Mouse (Mus musculus): ENCODE measurements at regions not wholly inside any gene's neighbourhood (a gene's known extent, or its start where the extent isn't known, plus 50 kb on each side); places are given as distances from the start of the nearest gene placed in this dataset.

- no peak for DNase-seq (ENCODE audit: low spot score)
Measured at GRCm38 (mm10) chr9:61707875-61708274, 206.5 kb downstream of the Rplp1 start.

GRCm38 (mm10) chr9:61707296-61707695, 207.0 kb downstream of the Rplp1 start:
- DNase-seq (ENCODE audit: low spot score), result no peak

GRCm38 (mm10) chr9:61706263-61706755, 208.0 kb downstream of the Rplp1 start:
- no peak for DNase-seq (ENCODE audit: low spot score)

- DNase-seq (ENCODE audit: low spot score), result no peak
Measured at GRCm38 (mm10) chr9:61705586-61706233, 208.6 kb downstream of the Rplp1 start.

GRCm38 (mm10) chr9:61703301-61703700, 211.0 kb downstream of the Rplp1 start:
- DNase-seq (ENCODE audit: low spot score), result no peak

- DNase-seq (ENCODE audit: low spot score), result peak; percentile 8
Measured at GRCm38 (mm10) chr9:61702280-61702966, 211.9 kb downstream of the Rplp1 start.

- DNase-seq (ENCODE audit: low spot score), result no peak
Measured at GRCm38 (mm10) chr9:61700576-61700975, 213.8 kb downstream of the Rplp1 start.

- no peak for DNase-seq (ENCODE audit: low spot score)
Measured at GRCm38 (mm10) chr9:61699618-61700017, 214.7 kb downstream of the Rplp1 start.

GRCm38 (mm10) chr9:61697959-61698358, 216.4 kb downstream of the Rplp1 start:
- DNase-seq (ENCODE audit: low spot score), result peak; percentile 67

GRCm38 (mm10) chr9:61696831-61697230, 217.5 kb downstream of the Rplp1 start:
- no peak for DNase-seq (ENCODE audit: low spot score)

GRCm38 (mm10) chr9:61695821-61696220, 218.5 kb downstream of the Rplp1 start:
- peak; percentile 30 for DNase-seq (ENCODE audit: low spot score)

GRCm38 (mm10) chr9:61695381-61695791, 219.0 kb downstream of the Rplp1 start:
- peak; percentile 6 for DNase-seq (ENCODE audit: low spot score)

GRCm38 (mm10) chr9:61694206-61694605, 220.1 kb downstream of the Rplp1 start:
- DNase-seq (ENCODE audit: low spot score), result no peak

- no peak for DNase-seq (ENCODE audit: low spot score)
Measured at GRCm38 (mm10) chr9:61690786-61691185, 223.6 kb downstream of the Rplp1 start.

- peak; percentile 22 for DNase-seq (ENCODE audit: low spot score)
Measured at GRCm38 (mm10) chr9:61689939-61690338, 224.4 kb downstream of the Rplp1 start.

- no peak for DNase-seq (ENCODE audit: low spot score)
Measured at GRCm38 (mm10) chr9:61689516-61689915, 224.8 kb downstream of the Rplp1 start.

GRCm38 (mm10) chr9:61683557-61683956, 230.8 kb downstream of the Rplp1 start:
- DNase-seq (ENCODE audit: low spot score), result no peak

- DNase-seq (ENCODE audit: low spot score), result no peak
Measured at GRCm38 (mm10) chr9:61682744-61683259, 231.5 kb downstream of the Rplp1 start.

- no peak for DNase-seq (ENCODE audit: low spot score)
Measured at GRCm38 (mm10) chr9:61682316-61682715, 232.0 kb downstream of the Rplp1 start.

- DNase-seq (ENCODE audit: low spot score), result no peak
Measured at GRCm38 (mm10) chr9:61681406-61681805, 232.9 kb downstream of the Rplp1 start.

GRCm38 (mm10) chr9:61680911-61681311, 233.4 kb downstream of the Rplp1 start:
- DNase-seq (ENCODE audit: low spot score), result peak; percentile 7

- DNase-seq (ENCODE audit: low spot score), result no peak
Measured at GRCm38 (mm10) chr9:61679686-61680085, 234.7 kb downstream of the Rplp1 start.

- no peak for DNase-seq (ENCODE audit: low spot score)
Measured at GRCm38 (mm10) chr9:61677603-61678002, 236.7 kb downstream of the Rplp1 start.

Measured in gastrocnemius, adult 18-20 months (tissue).